Mouse (Mus musculus) regulatory T cell (primary cell): ENCODE results near the gene Ppm1a.
"Not testable (repeated sequence)": the region's sequence is repeated elsewhere in the genome, so short reads cannot be mapped to it uniquely, and the experiment has no call there.

Source experiments
- in situ Hi-C: fragments of 300-600 bp; cut with MboI, MseI; formaldehyde crosslinking; loops from one replicate; pipeline ENCODE4 v1.15.1; 2025; ENCODE audit warnings: high pct_unique_total_duplicates

Gene Ppm1a

DNA sequence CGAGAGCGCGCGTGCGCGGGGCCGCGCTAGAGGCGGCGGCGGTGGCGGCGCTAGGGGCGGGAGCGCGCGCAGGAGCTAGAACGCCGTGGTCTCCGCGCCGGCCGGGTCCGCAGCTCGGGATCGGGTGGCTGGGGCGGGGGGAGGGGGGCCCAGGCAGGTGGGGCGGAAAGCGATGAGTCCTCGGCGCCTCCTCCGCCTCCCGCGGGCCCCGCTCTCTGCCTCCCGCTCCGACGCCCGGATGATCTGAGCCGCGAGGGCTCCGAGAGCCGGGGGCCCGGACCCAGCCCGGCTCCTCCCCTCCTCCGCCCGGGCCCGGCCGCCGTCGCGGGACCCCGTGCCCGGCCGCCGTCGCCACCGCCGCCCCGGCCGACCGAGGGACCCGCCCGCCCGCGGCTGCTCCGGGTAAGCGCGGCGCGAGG, 4.0 kb downstream of the Ppm1a start:
- in situ Hi-C loops, result loop anchor here (25.0 kb wide), 1 partner anchor 674 kb away; the partner anchor contains the start of genes Jkamp and L3hypdh

DNA sequence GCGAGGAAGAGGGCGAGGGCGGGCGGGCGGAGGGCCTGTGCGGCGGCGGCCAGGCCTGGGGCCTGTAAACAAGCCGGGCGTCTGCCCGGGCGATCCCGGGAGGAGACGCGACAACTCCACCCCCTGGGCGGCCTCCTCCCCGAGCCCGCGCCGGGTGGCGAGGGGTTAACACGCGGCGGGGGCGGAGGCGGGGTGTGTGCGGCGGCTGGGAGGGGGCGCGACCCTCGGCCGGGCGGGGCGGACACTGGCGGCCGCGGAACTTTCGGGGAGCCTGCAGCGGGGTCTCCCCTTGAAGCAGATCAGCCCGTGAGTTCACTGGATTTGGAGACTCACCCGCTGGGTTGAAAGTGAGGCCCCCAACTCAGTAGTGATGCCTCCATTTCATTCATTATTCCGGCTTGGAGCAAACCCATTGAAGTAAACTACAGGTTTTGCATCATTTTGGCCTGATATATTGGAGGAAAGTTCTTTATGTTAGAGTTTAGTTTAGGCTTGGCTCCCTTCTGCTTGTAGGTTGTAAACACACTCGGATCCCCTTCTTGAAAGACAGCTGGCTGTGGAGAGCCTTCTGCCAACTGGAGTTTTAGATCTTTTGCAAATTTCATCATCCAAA, 4.5 kb downstream of the Ppm1a start:
- in situ Hi-C loops, result loop anchor here (25.0 kb wide), 1 partner anchor 674 kb away; the partner anchor contains the start of genes Jkamp and L3hypdh

DNA sequence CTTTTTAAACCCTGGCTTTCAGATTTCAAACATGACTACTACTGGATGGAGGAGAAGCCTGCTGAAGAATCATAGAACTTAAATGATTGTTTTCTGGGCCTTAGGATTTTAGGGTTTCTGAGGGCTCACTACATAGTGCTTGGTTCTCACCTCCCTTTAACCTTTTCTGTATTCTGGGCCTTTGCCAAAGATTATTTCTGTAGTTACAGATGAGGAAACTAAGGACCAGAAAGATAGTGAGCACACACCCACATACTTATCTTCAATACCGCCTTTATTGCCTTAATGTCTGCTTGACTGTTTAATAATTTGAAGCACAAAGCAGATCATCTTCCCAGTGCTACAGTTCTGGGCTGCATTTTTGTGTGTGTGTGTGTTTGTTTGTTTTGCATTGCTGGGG, 5.2 kb downstream of the Ppm1a start:
- in situ Hi-C loops, result loop anchor here (25.0 kb wide), 1 partner anchor 675 kb away; the partner anchor contains the start of genes Jkamp and L3hypdh

DNA sequence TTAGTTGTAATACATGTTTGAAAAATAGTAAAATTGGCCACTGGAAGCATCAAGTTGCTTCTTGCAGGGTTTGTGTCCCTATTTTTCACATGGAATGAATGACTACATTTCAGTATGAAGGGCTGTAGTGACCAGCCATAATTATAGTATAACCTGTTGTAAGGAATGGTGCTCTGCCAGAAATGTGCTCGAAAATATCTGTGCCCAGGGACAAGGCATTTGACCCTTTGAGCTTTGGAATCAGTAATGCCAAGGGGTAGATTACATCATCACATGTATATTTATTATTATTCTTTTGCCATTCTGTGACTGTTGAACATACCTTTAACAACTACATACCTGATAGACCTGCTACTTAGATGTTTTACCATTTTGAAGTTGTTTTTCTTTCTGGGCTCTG, 5.9 kb downstream of the Ppm1a start:
- in situ Hi-C loops, result loop anchor here (25.0 kb wide), 1 partner anchor 676 kb away; the partner anchor contains the start of genes Jkamp and L3hypdh

DNA sequence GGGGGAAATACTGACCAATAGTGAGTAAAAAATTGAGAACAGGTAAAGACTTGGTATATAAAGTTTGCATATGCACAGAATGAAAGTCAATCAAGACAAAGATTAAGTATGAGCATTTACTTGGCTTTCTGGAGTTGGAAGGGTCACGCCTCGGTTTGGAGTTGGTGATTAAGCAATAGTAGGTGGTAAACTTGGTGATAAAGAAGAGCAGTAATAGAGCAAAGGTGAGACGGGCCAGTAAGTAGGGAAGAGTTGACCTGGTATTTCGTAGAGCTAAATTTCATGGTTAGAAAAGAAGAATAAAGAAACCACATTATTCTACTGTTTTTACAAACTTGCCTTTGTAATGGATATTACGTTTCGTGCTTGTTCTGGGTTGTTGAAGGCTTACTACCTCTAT, 10.6 kb downstream of the Ppm1a start:
- in situ Hi-C loops, result loop anchor here (25.0 kb wide), 1 partner anchor 681 kb away; the partner anchor contains the start of genes Jkamp and L3hypdh

DNA sequence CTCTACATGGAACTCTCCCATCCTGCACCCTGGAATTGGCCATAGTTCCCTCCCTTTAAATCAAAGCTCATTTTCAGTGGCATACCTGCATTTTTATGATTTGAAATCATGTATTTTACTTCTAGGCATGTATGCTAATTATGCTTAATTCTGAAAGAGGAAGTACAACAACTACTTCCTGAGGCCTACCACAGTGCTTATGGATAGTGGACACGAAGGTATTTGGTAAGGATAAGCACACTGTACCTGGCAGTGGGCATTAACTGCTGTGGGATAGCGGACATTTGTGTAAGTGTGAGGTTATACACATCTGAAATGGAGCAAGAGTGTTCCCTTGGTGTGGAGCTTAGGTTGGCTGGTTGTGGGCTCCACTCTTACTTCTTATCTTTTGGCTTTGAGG, 11.0 kb downstream of the Ppm1a start:
- in situ Hi-C loops, result loop anchor here (25.0 kb wide), 1 partner anchor 681 kb away; the partner anchor contains the start of genes Jkamp and L3hypdh

DNA sequence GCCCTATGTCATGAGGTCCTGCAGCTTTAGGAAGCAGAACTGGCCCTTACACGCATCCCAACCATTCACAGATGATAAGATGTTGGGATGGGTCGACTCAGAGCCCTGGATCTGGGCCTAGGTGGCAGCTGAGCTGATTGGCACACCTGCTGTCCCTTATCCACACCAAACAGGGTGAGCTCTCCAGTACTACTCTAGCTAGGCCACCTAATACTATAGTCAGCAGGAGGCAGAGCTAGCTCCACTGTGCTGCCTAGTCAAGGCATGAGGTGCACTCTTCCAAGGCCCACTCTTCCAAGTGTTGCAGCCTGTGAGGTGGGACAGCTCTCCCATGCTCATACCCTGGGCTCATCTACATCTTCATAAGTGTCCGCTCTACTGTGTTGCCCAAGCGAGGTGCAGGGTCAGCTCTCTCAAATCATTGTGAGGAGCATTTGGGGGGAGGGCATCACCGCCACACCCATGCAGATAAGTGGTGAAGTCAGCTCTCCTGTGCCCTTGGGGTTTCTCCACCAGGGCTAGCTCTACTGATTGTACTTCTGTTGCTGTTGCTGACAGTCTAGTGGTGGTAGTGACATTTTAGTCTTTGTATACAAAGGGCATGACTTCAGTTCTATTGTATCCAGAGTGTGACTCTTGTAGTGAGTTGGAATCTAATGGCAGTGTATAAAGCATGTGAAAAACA, 12.4 kb downstream of the Ppm1a start:
- in situ Hi-C loops, result loop anchor here (25.0 kb wide), 1 partner anchor 682 kb away; the partner anchor contains the start of genes Jkamp and L3hypdh

DNA sequence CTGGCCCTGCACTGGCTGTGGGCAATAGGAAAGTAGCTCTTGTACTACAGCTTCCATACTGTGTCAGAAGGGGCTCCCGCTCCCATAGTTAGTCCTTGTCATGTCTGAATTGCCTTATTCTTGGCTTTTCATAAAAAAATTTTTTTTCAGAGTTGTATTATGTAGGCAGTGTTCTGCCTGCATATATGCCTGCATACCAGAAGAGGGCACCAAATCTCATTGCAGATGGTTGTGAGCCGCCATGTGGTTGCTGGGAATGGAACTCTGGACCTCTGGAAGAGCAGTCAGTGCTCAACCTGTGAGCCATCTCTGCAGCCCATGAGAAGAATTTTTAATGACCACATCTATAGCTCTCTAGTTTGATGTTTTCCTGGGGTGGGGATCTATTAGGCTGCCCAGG, 13.9 kb downstream of the Ppm1a start:
- in situ Hi-C loops, result loop anchor here (25.0 kb wide), 1 partner anchor 684 kb away; the partner anchor contains the start of genes Jkamp and L3hypdh

DNA sequence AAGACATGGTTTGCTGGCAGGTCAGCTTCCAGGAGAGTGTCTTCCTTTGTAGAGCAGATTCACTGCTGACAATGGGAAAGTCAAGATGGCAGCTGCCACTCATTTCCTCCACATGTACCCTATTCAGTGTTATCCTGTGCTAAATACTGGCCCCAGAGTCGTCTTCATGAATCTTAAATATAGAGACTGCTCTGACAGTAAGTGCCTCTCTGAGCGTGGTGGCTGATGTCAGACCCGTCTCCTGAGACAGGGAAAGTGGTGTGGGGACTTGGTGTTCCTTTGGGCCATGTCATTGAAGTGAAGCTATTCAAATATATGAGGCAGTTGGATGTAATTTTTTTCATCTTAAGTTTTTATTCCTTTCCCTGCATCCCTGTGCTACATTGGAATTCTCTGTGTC, 14.5 kb downstream of the Ppm1a start:
- in situ Hi-C loops, result loop anchor here (25.0 kb wide), 1 partner anchor 684 kb away; the partner anchor contains the start of genes Jkamp and L3hypdh

DNA sequence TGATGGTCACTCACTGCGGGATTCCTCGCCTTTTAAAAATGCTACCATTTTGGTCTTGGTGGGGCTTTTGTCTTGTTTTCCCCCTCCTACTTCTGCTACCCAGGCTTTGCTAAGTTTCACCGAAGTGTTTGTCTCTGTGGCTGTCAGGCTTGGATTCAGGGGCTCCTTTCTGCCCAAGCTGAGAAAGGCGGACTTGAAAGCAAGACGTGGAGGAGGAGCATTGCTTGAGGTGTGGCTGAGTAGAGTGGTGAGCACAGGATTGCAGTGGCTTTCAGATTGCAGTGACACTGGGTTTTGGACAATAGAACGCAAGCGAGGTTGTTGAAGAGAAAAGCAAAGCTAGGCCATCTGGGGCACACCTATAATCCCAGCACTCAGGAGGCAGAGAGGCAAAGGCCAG, 16.7 kb downstream of the Ppm1a start:
- in situ Hi-C loops, result loop anchor here (25.0 kb wide), 1 partner anchor 687 kb away; the partner anchor contains the start of genes Jkamp and L3hypdh

DNA sequence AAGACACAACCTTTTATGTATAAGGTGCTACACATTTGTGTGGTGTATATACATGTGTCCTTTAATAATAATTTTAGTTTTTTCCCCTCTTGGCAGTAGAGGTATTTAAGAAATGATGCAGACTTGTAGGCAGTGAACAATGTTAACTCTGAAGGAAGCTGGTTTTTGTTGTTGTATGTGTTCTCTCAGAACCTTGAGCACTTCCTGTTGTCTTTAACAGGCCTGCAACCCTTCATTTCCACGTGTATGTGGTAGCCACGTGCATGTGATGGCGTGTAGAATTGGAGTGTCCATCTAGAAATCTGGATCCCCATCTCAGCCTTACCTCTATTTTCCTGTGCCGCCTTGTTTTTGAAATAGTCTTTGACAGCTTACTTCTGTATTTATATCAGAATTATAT, 20.0 kb downstream of the Ppm1a start:
- in situ Hi-C loops, result no loop called here

DNA sequence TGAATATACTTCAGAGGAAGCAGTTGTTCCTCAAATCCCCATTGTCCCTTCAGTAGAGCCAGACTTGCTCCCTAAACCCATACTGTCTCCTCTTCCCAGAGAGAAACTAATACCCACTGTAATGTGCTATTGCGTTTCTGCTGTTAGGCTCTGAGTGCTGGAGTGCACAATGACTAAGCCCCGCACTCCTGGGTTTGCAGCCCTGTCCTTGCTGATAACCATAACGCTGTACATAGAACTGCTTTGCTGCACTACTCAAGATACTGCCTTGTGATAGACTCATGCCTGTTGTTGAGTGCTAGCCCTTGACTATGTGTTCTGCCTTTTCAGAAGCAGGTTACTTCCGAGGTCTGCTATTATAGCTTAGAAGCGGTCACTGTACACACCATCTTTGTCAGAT, 22.9 kb downstream of the Ppm1a start:
- in situ Hi-C loops, result no loop called here

DNA sequence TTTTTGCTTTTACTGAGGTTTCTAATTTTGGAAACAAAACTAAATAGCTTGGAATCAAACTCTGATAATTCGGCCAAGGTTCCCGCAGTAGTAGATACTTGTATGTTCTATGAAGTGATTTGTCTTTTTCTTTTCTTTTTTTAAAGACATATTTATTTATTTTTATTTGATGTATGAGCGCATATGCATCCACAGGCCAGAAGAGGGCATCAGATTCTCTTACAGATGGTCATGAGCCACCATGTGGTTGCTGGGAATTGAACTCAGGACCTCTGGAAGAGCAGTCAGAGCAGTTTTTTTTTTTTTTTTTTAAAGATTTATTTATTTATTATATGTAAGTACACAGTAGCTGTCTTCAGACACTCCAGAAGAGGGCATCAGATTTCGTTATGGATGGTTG, 25.5 kb downstream of the Ppm1a start:
- in situ Hi-C loops, result not testable (repeated sequence)

DNA sequence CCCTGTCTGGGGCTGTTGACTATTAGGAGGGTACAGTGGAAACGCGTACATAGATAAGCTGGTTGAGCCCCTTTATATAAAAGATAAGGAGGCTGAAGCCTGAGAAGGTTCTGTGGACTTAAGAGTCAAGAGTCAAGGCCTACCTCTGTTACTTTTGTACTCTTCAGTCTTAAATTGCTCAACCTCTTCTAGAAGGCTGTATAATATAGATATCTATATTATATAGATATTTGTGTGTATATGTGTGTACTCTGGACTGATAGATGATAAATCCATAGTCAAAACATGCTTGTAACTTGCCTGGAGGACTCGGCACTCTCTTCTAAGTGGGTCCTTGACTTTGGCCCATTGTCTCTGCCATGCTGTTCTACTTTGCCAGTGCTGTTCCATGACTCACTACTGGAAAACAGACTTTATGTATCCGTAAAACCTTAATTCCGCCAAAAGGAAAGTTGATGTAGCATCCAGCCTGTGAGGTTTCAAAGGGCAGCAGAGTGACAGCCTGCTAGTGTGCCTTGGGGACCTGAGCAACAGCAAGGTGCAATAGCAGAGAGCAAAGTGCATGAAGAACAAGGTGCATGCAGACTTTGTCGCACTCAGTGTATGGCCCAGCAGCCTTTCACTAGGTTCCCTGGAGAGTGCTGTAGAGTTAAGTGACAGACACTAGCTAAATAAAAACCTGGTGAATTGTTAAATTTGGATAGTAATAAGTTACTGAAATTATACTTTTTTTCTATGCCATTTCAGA, 28.1 kb downstream of the Ppm1a start:
- in situ Hi-C loops, result no loop called here

DNA sequence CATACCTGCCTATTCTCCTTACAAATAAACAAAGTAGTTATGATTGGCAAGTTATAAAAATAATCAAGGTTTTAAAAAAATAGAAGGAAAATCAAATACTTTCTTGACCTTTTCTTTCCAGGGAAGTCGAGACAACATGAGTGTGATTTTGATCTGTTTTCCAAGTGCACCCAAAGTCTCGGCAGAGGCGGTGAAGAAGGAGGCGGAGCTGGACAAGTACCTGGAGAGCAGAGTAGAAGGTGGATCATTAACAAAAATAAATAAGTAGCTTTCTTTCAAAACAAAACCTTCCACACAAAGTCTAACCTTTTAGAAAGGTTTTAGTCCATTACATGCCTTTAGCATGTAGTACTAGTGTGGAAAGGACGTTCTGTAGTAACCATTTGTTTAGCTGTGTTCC, 29.3 kb downstream of the Ppm1a start:
- in situ Hi-C loops, result no loop called here

DNA sequence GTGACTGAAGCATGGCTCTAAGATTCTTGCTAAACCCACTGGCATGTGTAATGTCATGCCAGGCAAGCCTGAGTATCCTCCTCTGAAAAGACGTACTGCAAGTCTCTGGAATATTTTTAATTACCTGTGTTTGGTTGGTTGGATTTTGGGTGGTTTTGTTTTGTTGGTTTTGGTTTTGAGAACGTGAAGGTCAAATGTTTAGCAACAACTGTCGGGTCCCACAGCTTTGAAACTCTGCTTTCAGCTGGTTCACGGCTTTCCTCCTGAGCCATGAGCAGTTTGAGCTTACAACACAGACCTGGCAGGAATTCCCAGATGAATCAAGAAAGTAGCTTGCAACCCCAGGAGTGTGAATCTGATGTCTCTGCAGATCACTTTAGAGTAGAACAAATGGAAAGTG, 29.7 kb downstream of the Ppm1a start:
- in situ Hi-C loops, result no loop called here

DNA sequence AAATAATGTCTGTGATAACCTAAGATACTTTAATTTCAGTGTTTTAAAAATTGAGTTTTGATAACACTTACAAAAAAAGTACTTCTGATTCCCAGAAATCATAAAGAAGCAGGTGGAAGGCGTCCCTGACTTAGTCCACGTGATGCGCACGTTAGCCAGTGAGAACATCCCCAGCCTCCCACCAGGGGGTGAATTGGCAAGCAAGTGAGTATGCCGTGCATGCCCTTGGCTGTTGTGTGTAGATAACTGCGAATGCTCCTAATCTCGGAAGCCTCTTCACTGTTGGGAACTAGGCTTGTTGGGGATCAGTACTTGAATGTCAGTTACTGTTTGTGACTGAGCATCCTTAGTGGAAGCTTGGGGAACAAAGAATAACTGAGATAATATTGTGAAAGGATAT, 33.3 kb downstream of the Ppm1a start:
- in situ Hi-C loops, result no loop called here

DNA sequence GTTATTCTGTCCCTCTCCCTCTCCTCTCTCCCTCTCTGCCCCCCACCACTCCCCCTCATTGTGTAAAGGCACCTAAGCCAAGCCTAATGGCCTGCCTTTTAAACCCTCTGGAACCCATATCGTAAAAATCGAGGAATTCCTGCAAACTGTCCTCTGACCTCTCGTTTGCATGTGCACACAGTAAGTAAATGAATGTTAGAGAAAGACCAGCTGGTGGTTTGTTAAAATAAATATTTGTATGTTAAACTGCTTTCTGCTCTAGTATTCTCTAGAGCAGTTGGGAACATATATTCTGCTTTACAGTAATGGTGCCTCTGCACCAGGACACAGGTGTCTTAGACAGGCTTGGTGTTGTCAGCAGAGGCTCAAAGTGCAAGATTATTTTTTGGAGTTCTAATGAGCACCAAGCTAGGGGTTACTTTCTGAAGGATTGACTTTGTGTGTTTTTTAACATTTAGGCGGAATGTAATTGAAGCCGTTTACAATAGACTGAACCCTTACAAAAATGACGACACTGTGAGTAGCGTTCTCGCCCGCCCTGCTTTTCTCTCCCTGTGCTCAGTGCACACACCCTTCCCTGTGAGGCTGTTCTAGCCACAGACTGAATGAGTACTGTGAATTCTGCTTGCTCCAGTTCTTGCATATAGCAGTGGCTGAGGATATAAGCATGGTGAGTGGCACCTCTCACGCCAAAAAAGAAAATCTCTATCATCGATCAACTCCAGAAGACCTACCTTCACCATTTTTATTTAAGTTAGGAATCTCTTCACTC, 35.3 kb downstream of the Ppm1a start:
- in situ Hi-C loops, result no loop called here

DNA sequence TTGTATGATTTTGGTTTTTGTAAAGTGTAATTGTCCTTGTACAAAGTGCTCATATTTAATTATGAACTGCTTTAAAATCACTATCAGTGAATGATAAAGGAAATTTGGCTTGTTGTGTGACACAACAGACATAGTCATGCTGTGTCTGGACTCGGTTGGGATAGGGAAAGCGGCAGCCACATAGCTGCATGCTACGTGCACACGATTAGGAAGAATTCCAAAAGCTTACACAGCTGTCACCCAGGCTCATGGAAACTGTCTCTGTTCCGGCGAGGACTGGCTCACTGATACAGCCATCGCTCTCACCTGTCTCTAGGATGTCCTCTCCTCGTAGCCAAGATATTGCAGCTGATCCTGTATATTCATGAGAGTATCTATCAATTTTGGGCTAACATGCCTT, 36.7 kb downstream of the Ppm1a start:
- in situ Hi-C loops, result no loop called here

DNA sequence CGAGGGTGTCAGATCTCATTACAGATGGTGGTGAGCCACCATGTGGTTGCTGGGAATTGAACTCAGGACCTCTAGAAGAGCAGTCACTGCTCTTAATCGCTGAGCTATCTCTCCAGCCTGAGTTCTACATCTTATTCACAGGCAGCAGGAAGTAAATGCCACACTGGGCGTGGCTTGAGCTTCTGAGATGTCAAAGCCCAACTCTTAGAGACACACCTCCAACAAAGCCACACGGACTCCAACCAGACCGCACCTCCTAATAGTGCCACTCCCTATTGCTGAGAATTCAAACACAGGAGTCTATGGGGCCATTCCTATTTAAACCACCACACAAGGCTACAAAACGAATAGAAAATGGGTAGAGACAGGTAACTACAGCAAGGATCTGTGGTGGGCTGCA, 52.5 kb downstream of the Ppm1a start:
- in situ Hi-C loops, result no loop called here

DNA sequence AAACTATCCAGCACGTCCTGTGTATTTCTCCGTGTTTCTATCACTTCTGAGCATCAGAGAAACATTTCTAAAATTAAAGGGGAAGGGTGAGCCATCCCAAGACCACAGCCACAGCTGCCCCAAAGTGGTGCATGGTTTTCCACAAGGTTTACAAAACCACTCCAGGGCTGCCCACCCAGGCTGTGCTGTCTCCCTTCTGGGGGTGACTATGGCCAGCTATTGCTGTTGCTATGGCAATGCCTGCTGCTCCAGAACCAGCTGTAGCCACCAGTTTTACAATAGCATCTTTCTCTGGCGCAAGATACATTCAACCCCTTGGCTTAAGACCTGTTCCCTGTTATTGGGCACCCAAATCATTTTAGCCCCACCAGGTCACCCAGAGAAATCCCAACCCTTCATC, 54.3 kb downstream of the Ppm1a start:
- in situ Hi-C loops, result no loop called here
